Mouse (Mus musculus): Measurements from ENCODE around the gene 1700023F06Rik.

- TF ChIP-seq CTCF (IDR thresholded peaks at IDR 0.05; ENCODE audit: low read depth, low read length): no peak
- no peak for TF ChIP-seq GATA1 (IDR thresholded peaks at IDR 0.05; ENCODE audit: borderline replicate concordance, low read length)
Observed at GRCm38 (mm10) chr11:103177216-103177615, 31.1 kb downstream of the 1700023F06Rik start.
